Mouse (Mus musculus) liver, postnatal 0 days (tissue): Measurements from ENCODE around the gene Depdc1b.

Experiments used
- CTCF ChIP-seq: sonication (generic); IDR thresholded peaks from 2 replicates; pipeline ENCODE4 v1.5.1; 2016; ENCODE audit warnings: antibody characterized with exemption, low read depth
- EP300 ChIP-seq: IDR thresholded peaks from 2 replicates; pipeline ENCODE4 v1.6.1; 2016; ENCODE audit warnings: antibody characterized with exemption, low read depth, mild to moderate bottlenecking

GRCm38 (mm10) chr13:108451122-108451521 is 135.0 kb downstream of the Depdc1b start:
- TF ChIP-seq CTCF (no peak), EP300 (no peak)
